Mouse (Mus musculus): ENCODE data around the gene Sema4b.

DNA sequence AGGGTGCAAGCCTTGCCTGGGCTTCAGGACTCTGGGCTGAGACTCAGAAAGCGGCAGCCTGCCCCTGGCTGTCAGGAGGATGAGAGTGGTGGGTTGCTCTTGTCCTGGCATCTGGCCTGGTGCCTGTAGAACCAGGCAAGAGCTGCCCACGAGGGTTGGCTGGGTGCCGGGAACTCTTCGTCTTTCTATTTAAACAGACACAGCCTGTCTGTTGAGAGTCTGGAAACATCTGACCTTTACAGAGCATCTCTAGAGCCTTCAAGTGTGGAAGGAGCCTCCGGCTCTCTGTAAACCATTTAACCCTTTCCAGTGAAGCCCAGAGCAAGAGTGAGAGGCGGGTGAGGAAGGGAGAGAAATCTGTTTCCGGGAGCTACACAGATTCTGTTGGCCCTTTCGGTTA lies 15.3 kb upstream of the Sema4b start:
- no peak for TF ChIP-seq CTCF (IDR thresholded peaks at IDR 0.05; ENCODE audit: control insufficient read depth, insufficient read depth, low read length)
- no peak for TF ChIP-seq POLR2A (IDR thresholded peaks at IDR 0.05; ENCODE audit: borderline replicate concordance, control insufficient read depth, low read depth, low read length)
